Mouse (Mus musculus) left cerebral cortex, adult 9 months (tissue): ENCODE results near the gene Prl8a6.

ENCODE experiments used
- DNase-seq, 2 experiments: peaks; one replicate each; pipeline ENCODE4 v3.0.0; 2022; ENCODE audit warnings: low spot score in 2 of 2

Prl8a6 gene

GRCm38 (mm10) chr13:27438588-27438987 lies at the start of gene Prl8a6:
Gene Prl8a6 (minus strand): TSS chr13:27438688.
- DNase-seq: no peak

GRCm38 (mm10) chr13:27433159-27433558 lies 5.3 kb downstream of the Prl8a6 start:
- no peak for DNase-seq

- DNase-seq: no peak
These were observed 24.8 kb downstream of the Prl8a6 start for GRCm38 (mm10) chr13:27413640-27414039.

- DNase-seq: no peak
These were observed 39.3 kb downstream of the Prl8a6 start for GRCm38 (mm10) chr13:27399061-27399724.

- no peak for DNase-seq
These were observed 47.7 kb downstream of the Prl8a6 start, which contains the start of gene Prl2b1 for GRCm38 (mm10) chr13:27390746-27391145. Gene Prl2b1 (minus strand): TSS chr13:27390846.
